Mouse (Mus musculus) left cerebral cortex, adult 2 months (tissue): ENCODE data around the gene A230072I06Rik. TPM values are rescaled to one million over a fixed set of nuclear protein-coding genes. Genes with fewer than 3 reads are reported as not detected.

ENCODE experiments used
- DNase-seq, 2 experiments: peaks; one replicate each; pipeline ENCODE4 v3.0.0; 2021 to 2022; ENCODE audit warnings: low spot score in 2 of 2, mixed read lengths in 1 of 2; ENCODE audit errors: extremely low spot score in 1 of 2
- H3K27ac ChIP-seq: fragments of 200-600 bp; 2 replicates; pipeline ENCODE4 v1.8.1; 2022
- H3K4me3 ChIP-seq: fragments of 200-600 bp; 2 replicates; pipeline ENCODE4 v1.8.1; 2022
- CTCF ChIP-seq: fragments of 200-600 bp; IDR thresholded peaks from 2 replicates; pipeline ENCODE4 v1.8.1; 2022; ENCODE audit warnings: antibody characterized with exemption, mild to moderate bottlenecking, moderate library complexity
- intact Hi-C: fragments of 180-260 bp; cut with DNase I; formaldehyde crosslinking; loops from one replicate; pipeline ENCODE4 v1.15.1; 2025
- total RNA-seq, 2 experiments: library from RNA; stranded (reverse); gene quantifications; 2 replicates each; pipeline ENCODE4 v1.2.3; 2021

A230072I06Rik gene
- total RNA-seq, 2 experiments from 2014 or later = not detected

DNA sequence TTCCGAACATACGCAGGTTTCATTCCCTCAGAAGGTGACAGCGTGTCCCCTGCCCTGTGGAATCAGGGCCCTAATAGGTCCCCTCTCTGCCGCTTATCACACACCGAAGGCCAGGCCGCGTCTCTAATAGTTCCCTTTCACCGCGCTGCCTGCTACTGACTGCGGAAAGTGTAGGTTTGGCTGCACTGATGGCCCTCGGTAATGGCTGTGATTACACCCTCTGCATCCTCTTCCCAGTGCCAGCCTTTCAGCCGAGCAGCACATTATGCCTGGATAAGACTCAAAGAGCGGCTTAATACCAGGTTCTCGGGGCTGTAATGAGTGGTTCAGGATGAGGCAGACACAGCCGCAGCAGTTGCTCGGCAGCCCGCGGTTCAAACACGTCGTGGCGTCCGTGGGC, 3.5 kb downstream of the A230072I06Rik start:
- intact Hi-C loops = no loop called here
- no peak for DNase-seq
- Histone ChIP-seq H3K27ac (no peak overlapping the region), H3K4me3 (no peak overlapping the region)
- TF ChIP-seq CTCF = no peak

DNA sequence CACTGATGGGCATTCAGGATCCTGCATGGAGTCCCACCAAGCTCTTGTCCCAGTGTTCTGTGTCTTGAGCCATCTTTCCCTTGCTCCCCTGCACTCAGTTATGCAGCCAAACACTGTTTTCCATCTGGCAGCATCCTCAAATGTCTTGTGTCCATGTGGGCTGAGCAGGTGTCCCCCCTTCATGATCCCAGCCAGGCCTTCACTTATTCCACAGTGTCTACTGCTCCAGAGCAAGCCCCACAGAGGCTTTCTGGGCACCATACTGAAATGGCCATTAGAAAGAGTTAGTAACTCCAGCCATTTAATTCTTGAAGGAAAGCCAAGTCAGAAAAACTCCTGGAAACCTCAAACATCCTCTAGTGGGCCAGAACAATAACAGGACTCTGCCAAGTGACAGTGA, 11.9 kb downstream of the A230072I06Rik start:
- Histone ChIP-seq H3K27ac (no peak overlapping the region), H3K4me3 (no peak overlapping the region)
- intact Hi-C loops = no loop called here
- no peak for DNase-seq
- TF ChIP-seq CTCF = no peak

DNA sequence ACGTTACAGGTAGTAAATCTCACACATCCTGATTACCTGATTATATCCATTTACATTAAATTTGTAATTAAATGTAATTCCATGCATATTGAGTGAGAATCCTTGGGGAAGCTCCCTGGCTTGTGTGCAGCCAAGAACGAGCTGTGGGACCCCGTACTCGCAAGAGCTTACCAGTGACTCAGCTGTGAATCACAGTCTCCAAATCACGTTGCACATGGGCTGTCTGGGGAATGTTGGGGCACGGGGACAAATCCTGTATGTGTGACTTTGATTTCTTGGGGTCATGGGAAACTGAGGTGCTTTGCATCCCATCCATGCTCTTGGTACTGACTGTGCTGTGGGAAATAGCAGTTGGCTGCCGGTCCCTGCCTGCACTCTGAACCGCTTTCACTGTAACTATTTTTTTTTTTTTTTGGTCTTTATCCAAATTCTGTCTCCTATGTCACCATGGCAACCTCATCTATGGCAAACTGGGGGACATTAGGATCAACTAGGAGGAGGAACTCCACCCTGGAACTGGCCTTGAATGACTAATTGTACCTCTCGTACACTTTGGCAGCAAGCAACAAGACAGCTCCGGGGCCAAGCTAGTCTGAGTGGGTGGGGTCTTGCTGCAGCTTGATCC, 19.8 kb downstream of the A230072I06Rik start:
- peak in 1 of 2 experiments; percentile 22 for DNase-seq
- intact Hi-C loops = no loop called here
- Histone ChIP-seq H3K27ac (no peak overlapping the region), H3K4me3 (no peak overlapping the region)
- TF ChIP-seq CTCF = no peak

DNA sequence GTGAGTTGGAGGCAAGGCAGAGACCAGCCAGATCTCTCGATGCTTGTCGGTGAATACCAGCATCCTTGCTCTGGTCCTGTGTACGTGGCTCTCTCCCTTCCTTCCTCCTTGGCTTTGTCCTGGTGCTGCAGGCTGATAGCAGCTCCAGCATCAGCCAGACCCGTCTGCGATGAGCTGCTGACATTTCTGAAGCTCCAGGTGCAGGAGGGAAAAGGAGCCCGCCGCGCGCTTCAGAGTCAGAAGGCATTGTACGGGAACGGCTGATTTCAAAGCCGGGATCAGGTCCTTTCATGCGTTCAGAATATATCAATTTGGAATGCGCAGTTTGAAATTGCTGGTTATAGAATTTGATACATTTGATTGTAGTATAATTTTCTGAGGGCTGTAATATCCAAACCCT, 23.4 kb downstream of the A230072I06Rik start:
- no peak overlapping the region for H3K4me3 ChIP-seq
- H3K27ac ChIP-seq = no peak overlapping the region
- no peak for DNase-seq
- no peak for TF ChIP-seq CTCF
- intact Hi-C loops = no loop called here

DNA sequence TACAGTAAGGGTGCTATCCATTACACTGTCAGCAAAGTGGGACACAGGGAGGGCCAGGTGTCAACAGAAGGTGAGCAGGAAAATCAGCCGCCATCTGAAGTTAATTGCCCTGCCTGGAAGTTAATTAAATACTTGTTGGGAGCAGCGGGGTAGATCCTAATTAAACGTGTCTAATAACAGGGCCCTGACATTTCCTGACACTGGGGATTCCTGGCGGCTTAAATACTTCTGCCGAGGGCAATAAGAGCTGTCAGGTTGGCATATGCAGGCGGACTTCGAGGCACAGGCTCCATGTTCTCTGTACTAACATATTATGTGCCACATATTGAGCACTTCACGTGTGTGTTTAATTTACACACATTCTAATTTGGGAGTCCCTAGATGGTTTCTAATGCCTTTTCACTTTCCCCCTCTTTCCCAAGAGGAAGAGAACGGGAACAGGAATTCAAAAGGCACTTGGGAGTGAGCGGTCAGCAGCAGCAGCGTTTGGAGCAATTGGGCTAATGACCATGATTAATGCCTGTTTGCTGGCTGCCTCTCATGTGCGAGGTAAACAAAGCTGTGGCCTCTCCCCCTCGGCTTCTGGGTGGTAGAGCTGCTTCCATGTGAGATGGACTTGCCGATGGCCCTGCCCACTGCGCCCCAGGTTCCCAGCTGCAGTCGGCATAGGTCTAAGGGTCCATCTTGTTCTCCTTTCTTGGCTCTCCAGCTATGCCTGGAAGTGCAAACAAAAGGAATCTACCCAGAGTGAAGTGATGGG, 34.5 kb downstream of the A230072I06Rik start:
- DNase-seq = no peak
- Histone ChIP-seq H3K27ac (no peak overlapping the region), H3K4me3 (no peak overlapping the region)
- intact Hi-C loops = no loop called here
- no peak for TF ChIP-seq CTCF

DNA sequence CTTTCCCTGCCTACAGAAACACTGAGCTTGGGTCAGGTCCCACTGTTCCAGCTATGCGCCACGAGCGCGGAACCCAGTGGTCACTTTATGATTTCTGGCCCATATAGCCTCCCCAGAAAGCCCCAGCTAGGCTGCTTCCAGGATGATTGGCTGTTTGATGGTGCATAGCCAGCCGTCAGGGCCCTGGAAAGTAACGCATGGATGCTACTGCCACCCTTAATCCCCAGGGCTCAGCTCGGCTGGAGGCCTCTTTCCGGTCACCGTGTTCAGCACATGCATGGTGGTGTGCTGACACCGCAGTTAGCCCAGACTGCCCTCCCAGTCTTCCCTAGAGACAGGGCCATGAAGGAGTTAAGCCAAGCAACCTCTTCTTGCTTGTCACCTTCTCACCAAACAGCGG, 35.6 kb downstream of the A230072I06Rik start:
- TF ChIP-seq CTCF = no peak
- no peak for DNase-seq
- H3K4me3 ChIP-seq = no peak overlapping the region
- intact Hi-C loops = no loop called here
- H3K27ac ChIP-seq = no peak overlapping the region

DNA sequence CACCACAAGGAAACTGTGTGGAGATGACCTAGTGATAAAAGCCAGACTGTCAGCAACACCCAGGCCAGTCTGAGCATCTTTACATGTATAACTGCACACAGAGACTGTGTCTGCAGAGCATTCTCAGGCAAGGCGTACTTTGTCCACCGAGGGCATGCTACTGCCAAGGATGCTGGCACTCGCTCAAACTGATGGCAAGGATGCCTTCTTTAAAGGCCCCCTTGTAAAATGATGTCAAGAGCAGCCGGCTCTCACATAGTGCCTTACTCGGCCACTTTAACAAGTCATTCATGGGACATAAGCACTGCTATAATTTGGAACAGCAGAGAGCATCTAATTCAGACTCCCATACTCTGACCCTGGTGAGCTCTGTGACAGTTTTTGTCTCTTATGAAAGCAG, 36.6 kb downstream of the A230072I06Rik start:
- no peak for DNase-seq
- no peak for TF ChIP-seq CTCF

DNA sequence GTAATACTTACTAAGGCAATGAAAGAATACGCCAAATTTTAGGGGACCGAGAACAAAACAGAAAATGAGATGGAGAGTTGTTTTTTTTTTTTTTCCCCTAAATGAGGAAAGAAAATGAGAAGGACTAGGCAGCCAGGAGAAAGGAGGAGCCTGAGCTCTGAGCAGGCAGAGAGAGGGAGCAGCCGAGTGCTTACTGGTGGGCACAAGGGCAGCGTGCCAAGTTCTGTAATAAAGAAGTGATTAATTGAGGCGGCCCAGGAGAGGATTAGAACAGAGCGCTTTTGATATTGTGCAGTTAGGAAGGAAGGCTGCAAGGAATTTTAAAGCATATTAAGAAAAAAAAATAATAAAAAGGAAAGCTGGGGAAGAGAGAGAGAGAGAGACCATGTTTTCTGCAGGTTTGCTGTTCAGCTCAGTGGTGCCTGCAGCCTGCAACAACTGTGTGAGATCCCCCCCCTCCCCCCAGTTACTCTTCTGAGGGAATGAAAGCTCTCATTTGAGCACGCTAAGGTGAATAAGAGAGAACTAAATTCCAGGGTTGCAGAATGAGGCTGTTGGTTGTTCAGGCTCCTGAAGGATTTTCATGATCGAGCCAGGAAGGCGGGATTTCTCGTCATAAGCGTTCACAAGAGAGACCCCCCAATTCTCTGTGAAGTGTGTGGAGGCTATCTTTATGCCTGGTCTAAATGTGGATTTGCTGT, 41.3 kb downstream of the A230072I06Rik start:
- DNase-seq = peak in 1 of 2 experiments; percentile 54
- Histone ChIP-seq H3K4me3 (no peak overlapping the region), H3K27ac (no peak overlapping the region; the same call in 1 of the 2 replicates)
- TF ChIP-seq CTCF = no peak
- intact Hi-C loops = no loop called here

More for the DNA sequence above, 36.6 kb downstream of the A230072I06Rik start:
- no peak overlapping the region for H3K27ac ChIP-seq
- H3K4me3 ChIP-seq = no peak overlapping the region
- intact Hi-C loops = no loop called here

DNA sequence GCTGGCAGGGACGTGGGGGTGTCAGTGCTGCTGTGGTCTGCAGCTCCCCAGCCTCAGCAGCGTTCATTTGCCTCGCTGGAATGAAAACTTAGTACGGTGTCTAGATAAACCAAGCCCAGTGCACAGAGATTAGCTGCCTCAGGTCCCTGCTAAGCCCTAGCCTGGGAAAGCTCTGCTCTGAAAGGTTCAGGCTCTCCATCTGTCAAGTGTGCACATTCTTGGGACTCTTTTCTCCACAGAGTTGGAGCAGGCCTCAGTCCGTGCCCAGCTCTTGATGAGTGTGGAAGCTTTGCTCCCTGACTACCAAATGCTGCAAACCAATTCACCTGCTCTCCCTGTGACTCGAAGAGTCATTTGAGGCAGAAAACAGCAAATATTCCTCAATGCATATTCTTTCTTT, 43.5 kb downstream of the A230072I06Rik start:
- TF ChIP-seq CTCF = no peak
- DNase-seq = no peak
- no peak overlapping the region for H3K27ac ChIP-seq
- no peak overlapping the region for H3K4me3 ChIP-seq
- intact Hi-C loops = no loop called here

DNA sequence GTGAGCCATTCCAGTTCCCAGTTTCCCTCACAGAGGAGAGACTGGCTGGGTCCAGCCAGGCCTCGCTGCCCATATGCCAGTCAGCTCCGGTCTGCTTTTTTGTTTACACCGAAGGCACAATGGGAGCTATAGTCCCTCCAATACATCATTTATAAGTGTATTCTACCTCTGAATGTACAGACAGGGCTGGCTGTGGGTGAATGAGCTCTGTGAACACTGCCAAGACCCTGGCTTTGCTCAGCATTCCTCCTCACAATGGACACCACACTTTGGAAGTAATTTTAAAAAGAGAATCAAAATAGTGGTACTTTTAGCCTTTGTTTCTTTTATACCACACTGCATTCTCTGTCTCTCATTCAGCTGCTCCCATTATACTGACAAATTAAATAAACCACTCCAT, 44.6 kb downstream of the A230072I06Rik start:
- intact Hi-C loops = no loop called here
- no peak for DNase-seq
- Histone ChIP-seq H3K4me3 (no peak overlapping the region), H3K27ac (no peak overlapping the region)
- no peak for TF ChIP-seq CTCF

DNA sequence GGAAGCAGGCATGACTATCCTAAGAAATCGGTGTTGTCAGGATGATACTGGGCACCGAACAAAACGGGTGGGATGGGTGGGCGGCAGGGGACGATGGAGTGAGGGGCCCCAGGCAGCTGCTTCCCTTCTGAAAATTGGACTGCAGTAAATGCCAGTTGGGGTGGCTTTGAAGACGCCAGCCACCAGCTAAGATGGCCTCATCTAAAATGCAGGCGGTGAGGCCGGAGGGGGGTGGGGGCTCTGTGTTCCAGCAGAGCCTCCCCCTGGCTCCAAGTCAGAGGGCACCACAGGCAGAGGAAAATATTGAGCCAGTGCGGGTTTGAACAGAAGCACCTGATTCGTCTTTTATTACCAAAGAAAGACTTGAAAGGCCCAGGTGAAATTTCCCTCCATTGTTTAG, 45.9 kb downstream of the A230072I06Rik start:
- intact Hi-C loops = no loop called here
- DNase-seq = no peak
- TF ChIP-seq CTCF = no peak
- no peak overlapping the region for H3K4me3 ChIP-seq
- H3K27ac ChIP-seq = no peak overlapping the region

DNA sequence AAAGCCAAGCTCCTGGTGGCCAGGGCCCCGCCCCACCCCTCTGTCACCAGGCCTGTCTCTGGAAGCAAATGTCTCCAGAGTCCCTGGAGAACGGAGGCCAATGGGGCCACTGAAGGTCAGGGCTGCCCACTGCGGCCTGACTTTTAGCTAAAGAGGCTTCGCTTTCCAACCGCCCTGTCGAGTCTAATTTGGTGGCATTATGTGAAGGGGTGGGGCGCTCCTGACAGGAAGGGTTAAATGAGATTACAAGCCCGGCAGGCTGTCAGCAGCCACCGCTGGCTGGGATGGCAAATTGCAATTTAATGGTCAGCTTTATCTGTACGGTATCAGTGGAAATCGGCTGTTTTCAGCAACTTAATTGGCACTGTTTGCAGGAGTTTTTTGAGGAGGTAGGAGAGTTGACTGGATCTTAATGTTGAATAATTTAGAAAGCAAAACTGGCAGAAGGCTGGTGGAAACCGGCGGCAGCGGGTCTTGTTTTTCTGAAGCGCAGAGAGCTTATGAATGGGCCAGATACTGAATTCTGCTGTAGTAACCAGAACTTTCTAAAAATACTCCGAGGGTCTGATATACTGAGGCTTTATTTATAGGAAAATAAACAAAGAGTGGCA, 46.5 kb downstream of the A230072I06Rik start:
- Histone ChIP-seq H3K27ac (no peak overlapping the region), H3K4me3 (no peak overlapping the region)
- intact Hi-C loops = no loop called here
- DNase-seq = no peak
- TF ChIP-seq CTCF = no peak
